Mouse (Mus musculus) midbrain, postnatal 0 days (tissue): Measurements from ENCODE around the gene H2-Q1. TPM values are rescaled to one million over a fixed set of nuclear protein-coding genes. Genes with fewer than 3 reads are reported as not detected.
"Not testable (repeated sequence)": the region's sequence is repeated elsewhere in the genome, so short reads cannot be mapped to it uniquely, and the experiment has no call there.

Experiments
- ATAC-seq: fragments of 200-750 bp; cut with Nextera tagmentation; 2 replicates; pipeline ENCODE4 v1.8.0; 2017; ENCODE audit warnings: moderate number of reproducible peaks, mild to moderate bottlenecking, moderate TSS enrichment, moderate library complexity; ENCODE audit not compliant: low FRiP score
- DNase-seq: peaks from one replicate; pipeline ENCODE4 v3.0.0-alpha.2; 2015; ENCODE audit warnings: low spot score
- H3K27ac ChIP-seq: fragments of 300-500 bp; sonication (generic); 2 replicates; pipeline ENCODE4 v1.5.1; 2014; ENCODE audit warnings: low read depth, mild to moderate bottlenecking, low read length, mixed read lengths
- H3K27me3 ChIP-seq: fragments of 300-500 bp; sonication (generic); 2 replicates; pipeline ENCODE4 v1.6.1; 2014; ENCODE audit warnings: low read length, control low read depth, mixed read lengths; ENCODE audit not compliant: insufficient read depth
- H3K36me3 ChIP-seq: fragments of 300-500 bp; sonication (generic); 2 replicates; pipeline ENCODE4 v1.6.1; 2014; ENCODE audit warnings: low read length, control low read depth, mixed read lengths; ENCODE audit not compliant: insufficient read depth
- H3K4me1 ChIP-seq: fragments of 300-500 bp; sonication (generic); 2 replicates; pipeline ENCODE4 v1.6.1; 2014; ENCODE audit warnings: mild to moderate bottlenecking, control low read depth, antibody characterized with exemption, low read length, mixed read lengths; ENCODE audit not compliant: insufficient read depth
- H3K4me2 ChIP-seq: fragments of 300-500 bp; sonication (generic); 2 replicates; pipeline ENCODE4 v1.6.1; 2014; ENCODE audit warnings: low read depth, mild to moderate bottlenecking, low read length, mixed read lengths; ENCODE audit not compliant: poor library complexity, severe bottlenecking
- H3K4me3 ChIP-seq: fragments of 300-500 bp; sonication (generic); 2 replicates; pipeline ENCODE4 v1.5.1; 2014; ENCODE audit warnings: low read depth, mild to moderate bottlenecking, low read length, moderate library complexity
- H3K9ac ChIP-seq: fragments of 300-500 bp; sonication (generic); replicated peaks from 2 replicates; pipeline ENCODE4 v1.6.1; 2014; ENCODE audit warnings: mild to moderate bottlenecking, low read length, moderate library complexity, mixed read lengths; ENCODE audit not compliant: poor library complexity, severe bottlenecking
- H3K9me3 ChIP-seq: fragments of 300-500 bp; sonication (generic); 2 replicates; pipeline ENCODE4 v1.6.1; 2016; ENCODE audit warnings: low read length, control low read depth
- CTCF ChIP-seq: IDR thresholded peaks from 2 replicates; pipeline ENCODE4 v1.5.1; 2016; ENCODE audit warnings: antibody characterized with exemption, mild to moderate bottlenecking
- WGBS: fragments of 180-500 bp; shearing (Covaris S2); extraction: QIAGEN DNeasy Blood & Tissue Kit; methylation state at CpG from one replicate; pipeline ENCODE4 v1.1.7; 2014; 5-methylcytosine and 5-hydroxymethylcytosine counted together
- polyA plus RNA-seq: library from polyadenylated mRNA; unstranded; fragments of >200 nt; fragmentation: Nextera tagmentation; extraction: Ambion mirVana; gene quantifications from 2 replicates; pipeline ENCODE4 v1.2.1, GENCODE M21; 2015
- total RNA-seq: library from RNA; depleted of rRNA; stranded (reverse); fragments of >200 nt; gene quantifications from 2 replicates; pipeline ENCODE4 v1.2.3, GENCODE M21; 2014

Gene H2-Q1
- total and polyA plus RNA-seq, 2 experiments from 2014 or later, result 0.60 to 1.5 TPM

DNA sequence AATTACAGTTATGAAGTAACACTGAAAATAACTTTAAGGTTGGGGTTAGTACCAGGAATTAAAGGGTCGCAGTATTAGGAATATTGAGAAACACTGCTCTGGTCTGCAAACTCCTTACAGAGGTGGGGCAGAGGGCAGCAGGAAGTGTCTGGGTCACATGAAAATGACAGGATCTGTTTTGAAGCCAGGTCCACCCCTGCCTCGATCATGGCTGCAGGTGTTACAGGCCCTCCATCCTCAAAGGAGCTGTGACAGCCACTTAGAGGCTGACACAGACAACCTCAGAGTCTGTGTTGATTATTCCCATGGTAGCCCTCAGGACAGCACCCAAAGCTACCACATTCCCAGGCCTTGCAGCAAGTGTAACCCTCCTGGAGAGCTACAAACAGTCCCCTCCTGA lies 16.9 kb upstream of the H2-Q1 start:
- TF ChIP-seq CTCF, result no peak
- WGBS, result 82% methylated on average over 2 of the region's 2 CpGs
- H3K27ac ChIP-seq, result no peak overlapping the region
- DNase-seq (no peak), ATAC-seq (no peak)
- no peak overlapping the region for H3K9ac ChIP-seq
- no peaks in the 10 kb centered on the region for H3K4me1 ChIP-seq
- H3K4me3 ChIP-seq, result no peak overlapping the region
- H3K9me3 ChIP-seq, result no peaks in the 10 kb centered on the region
- H3K27me3 ChIP-seq, result no peaks in the 10 kb centered on the region
- no peaks in the 10 kb centered on the region for H3K36me3 ChIP-seq
- no peak overlapping the region for H3K4me2 ChIP-seq

GRCm38 (mm10) chr17:35303756-35304350 lies 16.4 kb upstream of the H2-Q1 start:
- DNase-seq, result no peak
- no peak for TF ChIP-seq CTCF
- no peak overlapping the region for H3K27ac ChIP-seq
- no peak overlapping the region for H3K4me3 ChIP-seq
- H3K4me1 ChIP-seq, result no peaks in the 10 kb centered on the region
- H3K36me3 ChIP-seq, result no peaks in the 10 kb centered on the region
- WGBS, result 87% methylated on average over 10 of the region's 10 CpGs
- no peaks in the 10 kb centered on the region for H3K9me3 ChIP-seq
- ATAC-seq, result no peak
- no peak overlapping the region for H3K4me2 ChIP-seq
- H3K9ac ChIP-seq, result no peak overlapping the region
- H3K27me3 ChIP-seq, result no peaks in the 10 kb centered on the region

GRCm38 (mm10) chr17:35304478-35304877 lies 15.7 kb upstream of the H2-Q1 start:
- WGBS, result 74% methylated on average over 6 of the region's 6 CpGs
- H3K4me1 ChIP-seq, result no peaks in the 10 kb centered on the region
- H3K4me3 ChIP-seq, result no peak overlapping the region
- no peak for TF ChIP-seq CTCF
- no peak overlapping the region for H3K27ac ChIP-seq
- no peak overlapping the region for H3K4me2 ChIP-seq
- ATAC-seq (no peak), DNase-seq (no peak)
- H3K27me3 ChIP-seq, result no peaks in the 10 kb centered on the region
- H3K9ac ChIP-seq, result no peak overlapping the region
- no peaks in the 10 kb centered on the region for H3K9me3 ChIP-seq
- H3K36me3 ChIP-seq, result no peaks in the 10 kb centered on the region

DNA sequence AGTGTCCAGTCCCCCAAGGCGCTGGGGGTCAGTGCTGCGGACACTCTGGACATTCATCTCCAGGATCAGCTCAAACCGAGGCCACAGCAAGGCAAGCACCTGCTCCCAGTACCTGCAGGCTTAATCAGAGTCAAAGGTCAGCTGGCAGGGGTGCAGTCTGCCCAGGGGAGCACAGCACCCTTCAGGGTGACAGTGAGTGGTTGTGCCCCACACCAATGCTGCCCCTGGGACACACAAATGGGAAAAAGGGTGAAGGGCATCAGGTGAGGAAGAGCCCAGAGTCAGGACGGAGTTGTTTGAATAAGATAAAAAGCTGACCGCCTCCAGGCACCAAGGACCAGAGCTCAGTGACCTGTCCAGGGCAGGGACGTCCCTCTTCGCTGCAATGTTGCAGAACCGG lies 15.3 kb upstream of the H2-Q1 start:
- not testable (repeated sequence) for H3K4me2 ChIP-seq, H3K9ac ChIP-seq, H3K9me3 ChIP-seq, H3K36me3 ChIP-seq, ATAC-seq, H3K27ac ChIP-seq, DNase-seq, H3K4me3 ChIP-seq, H3K4me1 ChIP-seq, H3K27me3 ChIP-seq
- 89% methylated on average over 8 of the region's 8 CpGs for WGBS

GRCm38 (mm10) chr17:35318671-35319070 lies 1.5 kb upstream of the H2-Q1 start:
- Histone ChIP-seq H3K36me3 (no peaks in the 10 kb centered on the region), H3K9ac (no peak overlapping the region), H3K27me3 (peaks cover 14% of the 10 kb centered on the region), H3K4me2 (no peak overlapping the region), H3K27ac (no peak overlapping the region), H3K4me3 (no peak overlapping the region), H3K9me3 (no peaks in the 10 kb centered on the region), H3K4me1 (no peaks in the 10 kb centered on the region)
- DNase-seq (no peak), ATAC-seq (no peak)
- no peak for TF ChIP-seq CTCF

DNA sequence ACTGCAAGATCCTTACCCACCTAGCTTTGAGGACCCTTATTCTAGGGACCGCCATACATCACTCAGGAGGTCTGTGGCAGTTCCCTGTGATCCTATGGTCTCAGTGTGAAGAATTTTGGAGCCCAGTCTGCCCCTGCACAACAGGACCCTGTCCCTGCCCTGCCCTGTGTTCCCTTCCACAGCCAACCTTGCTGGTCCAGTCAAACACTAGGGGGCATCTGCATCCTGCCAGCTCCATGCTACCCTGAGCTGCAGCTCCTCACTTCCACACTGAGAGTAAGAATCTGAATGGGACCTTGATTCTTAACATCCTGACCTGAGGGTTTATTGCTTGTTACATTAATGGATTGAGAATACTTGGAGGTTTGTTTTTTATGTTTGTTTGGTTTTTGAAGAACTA lies 4.9 kb downstream of the H2-Q1 start:
- not testable (repeated sequence) for H3K27ac ChIP-seq, H3K4me3 ChIP-seq, H3K36me3 ChIP-seq, DNase-seq, H3K9me3 ChIP-seq, ATAC-seq, H3K9ac ChIP-seq, H3K4me2 ChIP-seq, H3K4me1 ChIP-seq, H3K27me3 ChIP-seq
- 66% methylated on average over 1 of the region's 1 CpGs for WGBS
- peak; percentile 43 for TF ChIP-seq CTCF

GRCm38 (mm10) chr17:35326000-35326399 lies 5.8 kb downstream of the H2-Q1 start:
- H3K4me2 ChIP-seq, H3K4me1 ChIP-seq, H3K9me3 ChIP-seq, H3K27ac ChIP-seq, H3K9ac ChIP-seq, H3K27me3 ChIP-seq, H3K36me3 ChIP-seq, H3K4me3 ChIP-seq, ATAC-seq, DNase-seq: not testable (repeated sequence)

DNA sequence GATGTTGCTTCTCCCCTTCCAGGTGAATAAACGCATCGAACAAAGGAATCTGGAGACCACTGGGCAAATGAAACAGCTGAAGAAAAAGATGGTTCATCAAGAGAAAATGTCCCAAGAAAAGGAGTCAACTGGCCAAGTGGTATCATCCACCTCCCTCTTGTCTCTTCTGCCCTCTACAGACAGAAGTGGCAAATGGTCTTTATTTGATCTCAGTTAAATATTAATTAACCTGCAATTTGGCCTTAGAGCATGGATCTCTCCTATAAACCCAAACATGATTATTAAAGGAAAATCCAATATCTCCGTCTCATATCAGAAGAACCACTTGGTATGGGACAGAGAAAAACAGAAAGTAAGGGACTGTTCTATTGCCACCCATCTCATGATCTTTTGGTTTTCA lies 9.5 kb downstream of the H2-Q1 start:
- WGBS, result 57% methylated on average over 3 of the region's 3 CpGs

DNA sequence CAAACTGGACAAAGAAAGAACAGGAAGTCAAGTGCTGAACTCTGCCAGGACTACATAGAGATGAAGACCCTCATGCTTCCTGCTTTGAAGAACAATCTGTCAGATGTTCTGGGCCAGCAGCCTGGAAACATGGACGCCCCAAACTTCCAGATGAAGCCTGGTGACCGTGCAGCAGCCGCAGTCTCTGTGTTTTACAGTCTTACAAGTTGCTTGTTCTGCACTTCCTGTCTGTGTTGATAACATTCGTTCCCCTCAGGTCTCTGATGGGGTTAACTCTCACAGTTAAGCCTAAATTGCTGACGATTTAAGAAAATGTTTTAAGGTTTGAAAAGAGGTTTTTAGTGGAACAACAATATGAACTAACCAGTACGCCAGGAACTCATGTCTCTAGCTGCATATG lies 11.3 kb downstream of the H2-Q1 start:
- ATAC-seq, H3K36me3 ChIP-seq, H3K4me1 ChIP-seq, H3K9me3 ChIP-seq, H3K27me3 ChIP-seq, H3K27ac ChIP-seq, H3K4me2 ChIP-seq, H3K4me3 ChIP-seq, H3K9ac ChIP-seq, DNase-seq: not testable (repeated sequence)
- 70% methylated on average over 6 of the region's 6 CpGs for WGBS

More for the DNA sequence above, 9.5 kb downstream of the H2-Q1 start:
- H3K36me3 ChIP-seq, H3K9ac ChIP-seq, DNase-seq, H3K4me3 ChIP-seq, H3K27me3 ChIP-seq, H3K9me3 ChIP-seq, ATAC-seq, H3K4me1 ChIP-seq, H3K27ac ChIP-seq, H3K4me2 ChIP-seq: not testable (repeated sequence)
